Mouse (Mus musculus) kidney, adult 10 weeks (tissue): ENCODE results near the gene Coro1c. TPM values are rescaled to one million over a fixed set of nuclear protein-coding genes. Genes with fewer than 3 reads are reported as not detected.

Experiments
- polyA plus RNA-seq: library from polyadenylated mRNA; stranded (reverse); fragments of 350-450 nt; fragmentation: Illumina TruSeq; extraction: RNeasy Lipid Tissue Mini Kit (QIAGEN cat#74804); gene quantifications from one replicate; pipeline ENCODE4 v1.2.3, GENCODE M21; 2014; ENCODE audit warnings: low read depth, low replicate concordance

Gene Coro1c
- 11.6 TPM for polyA plus RNA-seq

GRCm38 (mm10) chr5:113908592-113909441 lies at the start of gene Coro1c:
Coro1c (minus strand) TSS chr5:113908758.

GRCm38 (mm10) chr5:113832490-113832901 lies 76.1 kb downstream of the Coro1c start, which contains the start of gene Selplg:
Selplg (minus strand) TSS chr5:113832644.

GRCm38 (mm10) chr5:113800280-113800679 lies 108.3 kb downstream of the Coro1c start, which contains the start of gene Tmem119:
Tmem119 (minus strand) TSS chr5:113800516.

Other genes with a start within 250 kb of the Coro1c start
- gene 1700069L16Rik, start 184.0 kb downstream of the Coro1c start, polyA plus RNA-seq = not detected
- 3.3 TPM for gene Ficd, start 173.0 kb downstream of the Coro1c start, polyA plus RNA-seq
- gene Sart3, start 136.2 kb downstream of the Coro1c start, polyA plus RNA-seq = 1.9 TPM
- gene Iscu, start 136.0 kb downstream of the Coro1c start, polyA plus RNA-seq = 71.2 TPM
- 0.97 TPM for gene Tmem119, start 108.2 kb downstream of the Coro1c start, polyA plus RNA-seq
- not detected for gene Selplg, start 76.1 kb downstream of the Coro1c start, polyA plus RNA-seq
- gene Ssh1, start 85.1 kb upstream of the Coro1c start, polyA plus RNA-seq = 3.2 TPM
- gene Dao, start 94.9 kb upstream of the Coro1c start, polyA plus RNA-seq = 20.9 TPM
- 1.9 TPM for gene Usp30, start 156.7 kb upstream of the Coro1c start, polyA plus RNA-seq
- gene Svop, start 182.8 kb upstream of the Coro1c start, polyA plus RNA-seq = not detected
- gene Alkbh2, start 219.5 kb upstream of the Coro1c start, polyA plus RNA-seq = not detected
- 0.28 TPM for gene Ung, start 221.6 kb upstream of the Coro1c start, polyA plus RNA-seq
- gene Acacb, start 237.8 kb upstream of the Coro1c start, polyA plus RNA-seq = 1.4 TPM